Mouse (Mus musculus): ENCODE results near the gene Cd164l2. TPM values are rescaled to one million over a fixed set of nuclear protein-coding genes. Genes with fewer than 3 reads are reported as not detected.

Cd164l2 gene
- total RNA-seq, 1 experiment from 2014 or later: not detected

GRCm38 (mm10) chr4:133266248-133266880 lies 54.4 kb downstream of the Cd164l2 start:
- no peak for ATAC-seq (replicated peaks; ENCODE audit: insufficient number of reproducible peaks, low FRiP score, low TSS enrichment, poor library complexity, severe bottlenecking)

- ATAC-seq (replicated peaks; ENCODE audit: insufficient number of reproducible peaks, low FRiP score, low TSS enrichment, poor library complexity, severe bottlenecking): no peak
These were observed 57.0 kb downstream of the Cd164l2 start for GRCm38 (mm10) chr4:133268931-133269330.

- ATAC-seq (replicated peaks; ENCODE audit: insufficient number of reproducible peaks, low FRiP score, low TSS enrichment, poor library complexity, severe bottlenecking): no peak
These were observed 57.7 kb downstream of the Cd164l2 start for GRCm38 (mm10) chr4:133269596-133269995.

GRCm38 (mm10) chr4:133270929-133271328 lies 59.0 kb downstream of the Cd164l2 start:
- no peak for ATAC-seq (replicated peaks; ENCODE audit: insufficient number of reproducible peaks, low FRiP score, low TSS enrichment, poor library complexity, severe bottlenecking)

Other genes with a start within 250 kb of the Cd164l2 start
- gene Fgr, start 238.0 kb upstream of the Cd164l2 start, total RNA-seq (2017): 266 TPM in 3 replicates
- 2.8 to 13.7 TPM (median 3.3 TPM) in 3 replicates for gene Ahdc1, start 200.9 kb upstream of the Cd164l2 start, total RNA-seq (2017)
- gene Wasf2, start 81.6 kb upstream of the Cd164l2 start, total RNA-seq (2017): 66.9 to 107 TPM (median 85.9 TPM) in 3 replicates
- not detected in 3 replicates for gene Gpr3, start 405 bp downstream of the Cd164l2 start, total RNA-seq (2017)
- 0.87 to 12.3 TPM (median 3.8 TPM) in 3 replicates for gene Map3k6, start 28.7 kb downstream of the Cd164l2 start, total RNA-seq (2017)
- gene Sytl1, start 51.0 kb downstream of the Cd164l2 start, total RNA-seq (2017): 1.4 to 7.1 TPM (median 4.4 TPM) in 3 replicates
- 13.8 to 25.7 TPM (median 19.1 TPM) in 3 replicates for gene Tmem222, start 65.7 kb downstream of the Cd164l2 start, total RNA-seq (2017)
- gene Wdtc1, start 141.3 kb downstream of the Cd164l2 start, total RNA-seq (2017): 10.9 to 11.7 TPM (median 11.3 TPM) in 3 replicates
- gene Slc9a1, start 157.6 kb downstream of the Cd164l2 start, total RNA-seq (2017): 7.0 to 24.9 TPM (median 10.2 TPM) in 3 replicates

Measured in monocyte, adult 5-6 weeks (primary cell).